Mouse (Mus musculus) stomach, embryonic 16.5 days (tissue): Measurements from ENCODE around the gene Arnt2. TPM values are rescaled to one million over a fixed set of nuclear protein-coding genes. Genes with fewer than 3 reads are reported as not detected.

ENCODE experiments used
- ATAC-seq: fragments of 200-750 bp; cut with Nextera tagmentation; 2 replicates; pipeline ENCODE4 v1.8.0; 2017; ENCODE audit warnings: moderate number of reproducible peaks, moderate TSS enrichment; ENCODE audit not compliant: insufficient read depth, low FRiP score
- H3K27ac ChIP-seq: fragments of 300-500 bp; sonication (generic); 2 replicates; pipeline ENCODE4 v1.5.1; 2014; ENCODE audit warnings: low read length
- H3K27me3 ChIP-seq: fragments of 300-500 bp; sonication (generic); 2 replicates; pipeline ENCODE4 v1.6.1; 2014; ENCODE audit warnings: low read length, control low read depth, mixed read lengths; ENCODE audit not compliant: control insufficient read depth, insufficient read depth
- H3K36me3 ChIP-seq: fragments of 300-500 bp; sonication (generic); 2 replicates; pipeline ENCODE4 v1.6.1; 2014; ENCODE audit warnings: low read length; ENCODE audit not compliant: control insufficient read depth, insufficient read depth
- H3K4me1 ChIP-seq: fragments of 300-500 bp; sonication (generic); 2 replicates; pipeline ENCODE4 v1.6.1; 2014; ENCODE audit warnings: low read length, control low read depth, mixed read lengths; ENCODE audit not compliant: control insufficient read depth, insufficient read depth
- H3K4me2 ChIP-seq: fragments of 300-500 bp; sonication (generic); 2 replicates; pipeline ENCODE4 v1.6.1; 2014; ENCODE audit warnings: low read depth, low read length, mixed read lengths
- H3K4me3 ChIP-seq: fragments of 300-500 bp; sonication (generic); replicated peaks from 2 replicates; pipeline ENCODE4 v1.5.1; 2014; ENCODE audit warnings: mild to moderate bottlenecking, low read length
- H3K9ac ChIP-seq: fragments of 300-500 bp; sonication (generic); 2 replicates; pipeline ENCODE4 v1.6.1; 2014; ENCODE audit warnings: low read length
- H3K9me3 ChIP-seq: fragments of 300-500 bp; sonication (generic); replicated peaks from 2 replicates; pipeline ENCODE4 v1.6.1; 2016; ENCODE audit warnings: low read length, control low read depth; ENCODE audit not compliant: control insufficient read depth
- WGBS: fragments of 180-500 bp; shearing (Covaris S2); extraction: QIAGEN DNeasy Blood & Tissue Kit; methylation state at CpG from one replicate; pipeline ENCODE4 v1.1.7; 2014; 5-methylcytosine and 5-hydroxymethylcytosine counted together
- polyA plus RNA-seq: library from polyadenylated mRNA; unstranded; fragments of >200 nt; fragmentation: Nextera tagmentation; extraction: Ambion mirVana; gene quantifications from 2 replicates; pipeline ENCODE4 v1.2.1, GENCODE M21; 2015

Arnt2 gene
- polyA plus RNA-seq, 1 experiment from 2014 or later: 3.0 TPM

DNA sequence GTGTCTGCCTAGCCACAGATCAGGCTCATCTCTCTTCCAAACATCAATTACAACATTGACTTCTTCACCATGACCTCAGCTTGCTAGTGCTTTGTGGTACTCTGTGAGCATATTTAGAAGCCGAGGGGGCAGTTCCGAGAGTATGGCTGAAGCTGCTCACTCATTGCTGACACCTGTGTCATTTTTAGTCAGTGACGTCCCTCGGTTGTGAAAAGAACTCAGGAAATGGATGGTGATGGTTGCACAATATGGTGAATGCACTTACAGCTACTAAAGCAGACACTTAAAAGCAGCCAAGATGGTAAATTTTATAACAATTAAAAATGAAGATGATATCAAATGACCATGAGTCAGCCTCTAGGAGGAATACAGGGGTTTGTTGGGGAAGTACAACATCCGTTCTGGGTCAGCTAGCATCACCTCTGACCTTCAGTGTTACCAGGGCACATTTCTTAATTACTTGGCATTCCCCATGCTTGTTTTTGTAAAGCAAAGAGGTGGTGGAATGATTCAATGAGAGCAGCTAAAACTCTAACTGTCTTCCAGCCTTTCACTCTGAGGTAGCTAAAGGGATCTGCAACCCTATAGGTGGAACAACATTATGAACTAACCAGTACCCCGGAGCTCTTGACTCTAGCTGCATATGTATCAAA lies 212.6 kb downstream of the Arnt2 start:
- 80% methylated on average over 6 of the region's 6 CpGs for WGBS
- H3K4me2 ChIP-seq: no peak overlapping the region
- H3K27ac ChIP-seq: no peak overlapping the region
- no peak overlapping the region for H3K9ac ChIP-seq
- ATAC-seq: no peak
- no peak overlapping the region for H3K4me3 ChIP-seq
- no peaks in the 10 kb centered on the region for H3K27me3 ChIP-seq
- no peaks in the 10 kb centered on the region for H3K4me1 ChIP-seq
- H3K36me3 ChIP-seq: no peaks in the 10 kb centered on the region
- H3K9me3 ChIP-seq: no peaks in the 10 kb centered on the region

Other genes with a start within 250 kb of the Arnt2 start
- 3.3 and 3.4 TPM in 2 replicates for gene Gm2115, start 118.8 kb upstream of the Arnt2 start, polyA plus RNA-seq
- gene Fah, start 196.5 kb upstream of the Arnt2 start, polyA plus RNA-seq: 15.0 TPM in 2 replicates